ENCODE assay signal across 13 mouse cellular contexts in genomic region chr2:113538361-113539075, GRCm38 (mm10).
DNase-seq lines count a peak whose midpoint lies in the region; ATAC-seq and TF ChIP-seq lines count a peak whose summit lies in the region.
"Had no signal": no experiment of that assay in that cellular context is flagged by ENCODE, and none has a peak within 500 bp of the region (broad histone marks: within the 10 kb centered on the region; RNA-seq: fewer than 3 reads in every experiment).

No protein-coding gene starts in this region.

- TF ChIP-seq CTCF in intestine, postnatal 0 days (IDR thresholded peaks at IDR 0.05; ENCODE audit: low read depth): no peak

- no peaks in the 10 kb centered on the region for H3K36me3 ChIP-seq in intestine, embryonic 14.5 days (ENCODE audit: control insufficient read depth, insufficient read depth, low read length)
- H3K36me3 ChIP-seq in intestine, postnatal 0 days (ENCODE audit: control insufficient read depth, insufficient read depth): no peaks in the 10 kb centered on the region
- H3K36me3 ChIP-seq: hindbrain, embryonic 13.5 days had no signal

- H3K4me1 ChIP-seq in intestine, embryonic 14.5 days (replicated peaks; ENCODE audit: control insufficient read depth, insufficient read depth, low read length): peaks cover 12% of the 10 kb centered on the region
- H3K4me1 ChIP-seq in intestine, postnatal 0 days (replicated peaks; ENCODE audit: control insufficient read depth, insufficient read depth, low read length): 0 out of 2 replicates have a peak, but pooled peaks cover 6% of the 10 kb centered on the region

- no peak for DNase-seq in intestine, embryonic 14.5 days (ENCODE audit: low spot score)
- DNase-seq in embryo, embryonic 10 days (ENCODE audit: low spot score): peak; percentile 49
- peak; percentile 76 for DNase-seq in kidney, adult 11 months
- peak; percentile 84 for DNase-seq in kidney, postnatal 36 days
- no peak for DNase-seq in ovary, postnatal 10 days (ENCODE audit: low spot score)
- DNase-seq in ovary, adult 18-20 months (ENCODE audit: low spot score): no peak
- no peak for DNase-seq in heart, adult 9 months (ENCODE audit: low spot score in 2 of 2)
- DNase-seq: cerebellum, adult 18-20 months; gastrocnemius, postnatal 36 days; thymus, adult 2 months had no signal

- no peaks in the 10 kb centered on the region for H3K27me3 ChIP-seq in intestine, embryonic 14.5 days (replicated peaks; ENCODE audit: control insufficient read depth, insufficient read depth, low read length)
- no peaks in the 10 kb centered on the region for H3K27me3 ChIP-seq in intestine, postnatal 0 days (replicated peaks; ENCODE audit: control insufficient read depth, insufficient read depth, low read length)
- H3K27me3 ChIP-seq: hindbrain, embryonic 13.5 days had no signal

- peak; percentile 40; the same call in 1 of the 2 replicates for ATAC-seq in intestine, embryonic 14.5 days (replicated peaks; ENCODE audit: low FRiP score, low TSS enrichment, low read depth)
- ATAC-seq in intestine, postnatal 0 days: no peak

- H3K27ac ChIP-seq in intestine, embryonic 14.5 days (ENCODE audit: low read depth): no peak overlapping the region
- no peak overlapping the region for H3K27ac ChIP-seq in intestine, postnatal 0 days (ENCODE audit: low read depth, low read length)
- H3K27ac ChIP-seq: hindbrain, embryonic 13.5 days had no signal

- 67% methylated on average over 11 of the region's 11 CpGs for WGBS in intestine, embryonic 14.5 days
- 69% methylated on average over 11 of the region's 11 CpGs for WGBS in intestine, postnatal 0 days

- no peaks in the 10 kb centered on the region for H3K9me3 ChIP-seq in intestine, embryonic 14.5 days (ENCODE audit: control insufficient read depth, low read length)
- no peaks in the 10 kb centered on the region for H3K9me3 ChIP-seq in intestine, postnatal 0 days (ENCODE audit: control insufficient read depth)
- H3K9me3 ChIP-seq: hindbrain, embryonic 13.5 days had no signal

- H3K4me2 ChIP-seq in intestine, embryonic 14.5 days (ENCODE audit: low read length): no peak overlapping the region
- H3K4me2 ChIP-seq in intestine, postnatal 0 days (replicated peaks; ENCODE audit: low read depth): no peak overlapping the region
- H3K4me2 ChIP-seq: hindbrain, embryonic 13.5 days had no signal

- no peak overlapping the region for H3K4me3 ChIP-seq in intestine, embryonic 14.5 days (ENCODE audit: low read depth, low read length)
- no peak overlapping the region for H3K4me3 ChIP-seq in intestine, postnatal 0 days (ENCODE audit: low read depth, low read length)
- H3K4me3 ChIP-seq: hindbrain, embryonic 13.5 days had no signal

- H3K9ac ChIP-seq in intestine, embryonic 14.5 days (ENCODE audit: low read length): no peak overlapping the region
- no peak overlapping the region for H3K9ac ChIP-seq in intestine, postnatal 0 days (ENCODE audit: low read depth, low read length)
- H3K9ac ChIP-seq: forebrain, postnatal 0 days; hindbrain, embryonic 13.5 days had no signal

Comparison
In these comparisons a context has a peak if more than half of its experiments do, and no peak if none do; other contexts are left out.
1. DNase-seq: peak in embryo, embryonic 10 days (single experiment), kidney, adult 11 months (single experiment) and kidney, postnatal 36 days (2 of 2); none in intestine, embryonic 14.5 days (single experiment), ovary, postnatal 10 days (single experiment), ovary, adult 18-20 months (single experiment) and heart, adult 9 months (0 of 2).